Mouse (Mus musculus) spleen, postnatal 36 days (tissue): ENCODE data around the gene Uroc1.
A peak's percentile ranks its signal among the peaks of the same experiment; 100 is the strongest.

ENCODE experiments used
- DNase-seq, 2 experiments: peaks; one replicate each; pipeline ENCODE4 v3.0.0; 2022; ENCODE audit warnings: low spot score in 2 of 2, mixed read lengths in 1 of 2

Gene Uroc1

GRCm38 (mm10) chr6:90350011-90350410 is 16.9 kb downstream of the Uroc1 start:
- no peak for DNase-seq

GRCm38 (mm10) chr6:90358142-90358541 is 25.1 kb downstream of the Uroc1 start:
- no peak for DNase-seq

GRCm38 (mm10) chr6:90359445-90359844 is 26.4 kb downstream of the Uroc1 start:
- no peak for DNase-seq

GRCm38 (mm10) chr6:90360024-90360781 is 27.1 kb downstream of the Uroc1 start:
- peak in 1 of 2 experiments; percentile 11 for DNase-seq

GRCm38 (mm10) chr6:90360922-90361614 is 28.0 kb downstream of the Uroc1 start:
- DNase-seq = no peak

GRCm38 (mm10) chr6:90363301-90363700 is 30.2 kb downstream of the Uroc1 start:
- DNase-seq = no peak

- peak; percentile 98 for DNase-seq
Observed at GRCm38 (mm10) chr6:90368976-90369724, 36.1 kb downstream of the Uroc1 start, which contains the start of gene Zxdc. Zxdc (plus strand) TSS chr6:90369492.

GRCm38 (mm10) chr6:90369725-90370553 is 36.9 kb downstream of the Uroc1 start:
- peak; percentile 11 to 13 for DNase-seq

- peak in 1 of 2 experiments; percentile 25 for DNase-seq
Observed at GRCm38 (mm10) chr6:90374647-90375046, 41.6 kb downstream of the Uroc1 start.

- no peak for DNase-seq
Observed at GRCm38 (mm10) chr6:90377708-90378107, 44.6 kb downstream of the Uroc1 start.

GRCm38 (mm10) chr6:90381465-90381864 is 48.4 kb downstream of the Uroc1 start:
- no peak for DNase-seq

- DNase-seq = no peak
Observed at GRCm38 (mm10) chr6:90390629-90391028, 57.5 kb downstream of the Uroc1 start.

- no peak for DNase-seq
Observed at GRCm38 (mm10) chr6:90393948-90394347, 60.9 kb downstream of the Uroc1 start.

- no peak for DNase-seq
Observed at GRCm38 (mm10) chr6:90395751-90396150, 62.7 kb downstream of the Uroc1 start.

GRCm38 (mm10) chr6:90397291-90397690 is 64.2 kb downstream of the Uroc1 start:
- DNase-seq = no peak

- DNase-seq = no peak
Observed at GRCm38 (mm10) chr6:90408632-90409031, 75.5 kb downstream of the Uroc1 start.

GRCm38 (mm10) chr6:90410972-90411371 is 77.9 kb downstream of the Uroc1 start:
- no peak for DNase-seq

GRCm38 (mm10) chr6:90411926-90412325 is 78.8 kb downstream of the Uroc1 start:
- no peak for DNase-seq
